Comparison of ENCODE assay signal across 8 mouse cellular contexts in the genomic region with DNA sequence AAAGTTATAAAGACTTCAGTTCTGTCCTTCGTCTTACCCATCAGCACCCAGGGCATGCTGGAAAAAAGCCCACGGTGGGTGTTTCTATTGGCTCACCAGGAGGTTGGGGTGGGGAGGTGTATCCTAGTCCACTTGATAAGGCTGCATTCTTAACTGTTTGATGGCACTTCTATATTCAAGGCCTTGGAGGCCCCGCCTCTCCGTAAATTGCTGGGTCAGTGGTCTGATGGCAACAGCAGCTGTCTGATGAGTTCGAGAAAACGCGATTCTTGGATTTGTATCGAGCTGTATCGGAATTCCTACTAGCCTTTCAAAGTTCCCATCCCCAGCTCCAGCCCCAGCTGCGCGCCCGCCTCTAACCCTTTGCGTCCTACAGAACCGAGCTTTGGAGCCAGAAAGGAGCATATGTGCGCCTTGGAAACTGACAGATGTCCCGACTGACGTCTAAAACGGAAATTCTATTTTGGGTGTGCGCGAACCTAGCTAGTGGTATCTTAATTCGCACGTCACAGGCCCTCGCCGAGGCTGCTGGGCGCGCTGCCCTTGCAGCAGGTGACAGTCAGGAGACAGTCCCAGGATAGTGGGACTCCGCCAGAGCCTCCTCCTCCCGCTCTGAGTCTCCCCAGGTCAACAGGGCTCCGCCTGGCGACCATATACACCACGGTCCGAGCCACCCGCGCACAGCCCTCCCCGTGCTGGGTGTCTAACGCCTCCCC. TPM values are rescaled to one million over a fixed set of nuclear protein-coding genes. Genes with fewer than 3 reads are reported as not detected.
DNase-seq lines count a peak whose midpoint lies in the region; ATAC-seq and TF ChIP-seq lines count a peak whose summit lies in the region.

No protein-coding gene starts in this region.

- no peaks in the 10 kb centered on the region for H3K27me3 ChIP-seq in thymus, adult 2 months (ENCODE audit: control insufficient read depth, insufficient read depth, low read length)
- no peaks in the 10 kb centered on the region for H3K27me3 ChIP-seq in embryonic facial prominence, embryonic 10.5 days (replicated peaks; ENCODE audit: low read depth, poor library complexity, severe bottlenecking)
- no peaks in the 10 kb centered on the region for H3K27me3 ChIP-seq in intestine, postnatal 0 days (replicated peaks; ENCODE audit: control insufficient read depth, insufficient read depth, low read length)
- no peaks in the 10 kb centered on the region for H3K27me3 ChIP-seq in stomach, embryonic 14.5 days (ENCODE audit: control insufficient read depth, insufficient read depth, low read length)

- TF ChIP-seq CTCF in thymus, adult 2 months (IDR thresholded peaks at IDR 0.05; ENCODE audit: borderline replicate concordance, control insufficient read depth, extremely low read depth, insufficient read depth, low read length, poor library complexity): no peak
- TF ChIP-seq CTCF in intestine, postnatal 0 days (IDR thresholded peaks at IDR 0.05; ENCODE audit: low read depth): peak; percentile 56

- peak; percentile 68 for DNase-seq in thymus, adult 2 months
- DNase-seq in thymus, postnatal 14 days: no peak
- DNase-seq in embryonic facial prominence, embryonic 10.5 days (ENCODE audit: low spot score): no peak
- DNase-seq in heart, adult 11 months: peak; percentile 97
- peak; percentile 81 to 88 for DNase-seq in left cerebral cortex, postnatal 36 days (ENCODE audit: low spot score in 2 of 2)

- TF ChIP-seq POLR2A in thymus, adult 2 months (IDR thresholded peaks at IDR 0.05; ENCODE audit: control insufficient read depth, extremely low read depth, insufficient read depth, low read length, poor library complexity): no peak

- 0 out of 2 replicates have a peak, but pooled peaks cover 4% of the 10 kb centered on the region for H3K9me3 ChIP-seq in embryonic facial prominence, embryonic 10.5 days
- no peaks in the 10 kb centered on the region for H3K9me3 ChIP-seq in intestine, postnatal 0 days (ENCODE audit: control insufficient read depth)
- no peaks in the 10 kb centered on the region for H3K9me3 ChIP-seq in stomach, embryonic 14.5 days (ENCODE audit: control insufficient read depth, low read depth, low read length)

- intact Hi-C loops in left cerebral cortex, postnatal 36 days (cut with DNase I): loop anchor here (2.0 kb wide), 1 partner anchor 48 kb away; the partner anchor contains the start of gene Gtse1

- no peaks in the 10 kb centered on the region for H3K36me3 ChIP-seq in thymus, adult 2 months (ENCODE audit: control insufficient read depth, insufficient read depth, low read length)
- H3K36me3 ChIP-seq in embryonic facial prominence, embryonic 10.5 days (replicated peaks): no peaks in the 10 kb centered on the region
- H3K36me3 ChIP-seq in intestine, postnatal 0 days (ENCODE audit: control insufficient read depth, insufficient read depth): peaks cover 7% of the 10 kb centered on the region; the same call in 1 of the 2 replicates
- no peaks in the 10 kb centered on the region for H3K36me3 ChIP-seq in stomach, embryonic 14.5 days (ENCODE audit: control insufficient read depth, insufficient read depth, low read length)

- ATAC-seq in intestine, postnatal 0 days: peak; percentile 78
- ATAC-seq in megakaryocyte-erythroid progenitor cell, adult 5-6 weeks (replicated peaks; ENCODE audit: low FRiP score, low TSS enrichment, poor library complexity, severe bottlenecking): peak; percentile 75
- ATAC-seq in stomach, embryonic 14.5 days (ENCODE audit: insufficient number of reproducible peaks, insufficient read depth, low FRiP score, low read depth): peak; percentile 86

- peak overlapping the region; percentile 67 for H3K4me3 ChIP-seq in thymus, adult 2 months (ENCODE audit: control insufficient read depth, insufficient read depth, low read length)
- H3K4me3 ChIP-seq in embryonic facial prominence, embryonic 10.5 days: peak overlapping the region; percentile 86
- peak overlapping the region; percentile 74 for H3K4me3 ChIP-seq in intestine, postnatal 0 days (ENCODE audit: low read depth, low read length)
- H3K4me3 ChIP-seq in stomach, embryonic 14.5 days (ENCODE audit: low read depth, low read length): peak overlapping the region; percentile 81

- H3K9ac ChIP-seq in intestine, postnatal 0 days (ENCODE audit: low read depth, low read length): peak overlapping the region; percentile 81
- peak overlapping the region; percentile 67 for H3K9ac ChIP-seq in stomach, embryonic 14.5 days (replicated peaks; ENCODE audit: low read depth, low read length)

- WGBS in thymus, adult 2 months: 5% methylated on average over 36 of the region's 36 CpGs
- 6% methylated on average over 36 of the region's 36 CpGs for WGBS in embryonic facial prominence, embryonic 10.5 days
- WGBS in intestine, postnatal 0 days: 2% methylated on average over 36 of the region's 36 CpGs
- 3% methylated on average over 36 of the region's 36 CpGs for WGBS in stomach, embryonic 14.5 days

- H3K4me1 ChIP-seq in thymus, adult 2 months (replicated peaks; ENCODE audit: control insufficient read depth, insufficient read depth, low read length): peaks cover 36% of the 10 kb centered on the region
- H3K4me1 ChIP-seq in embryonic facial prominence, embryonic 10.5 days: peaks cover 15% of the 10 kb centered on the region
- 0 out of 2 replicates have a peak, but pooled peaks cover 6% of the 10 kb centered on the region for H3K4me1 ChIP-seq in intestine, postnatal 0 days (replicated peaks; ENCODE audit: control insufficient read depth, insufficient read depth, low read length)
- peaks cover 8% of the 10 kb centered on the region; the same call in 1 of the 2 replicates for H3K4me1 ChIP-seq in stomach, embryonic 14.5 days (ENCODE audit: control insufficient read depth, insufficient read depth, low read length)

- peak overlapping the region; percentile 87 for H3K4me2 ChIP-seq in intestine, postnatal 0 days (replicated peaks; ENCODE audit: low read depth)
- peak overlapping the region; percentile 91 for H3K4me2 ChIP-seq in stomach, embryonic 14.5 days (replicated peaks; ENCODE audit: low read depth, low read length)

- peak overlapping the region; percentile 66 for H3K27ac ChIP-seq in thymus, adult 2 months (ENCODE audit: control insufficient read depth, insufficient read depth, low read length)
- peak overlapping the region; percentile 90 for H3K27ac ChIP-seq in embryonic facial prominence, embryonic 10.5 days (replicated peaks)
- H3K27ac ChIP-seq in intestine, postnatal 0 days (ENCODE audit: low read depth, low read length): peak overlapping the region; percentile 91
- H3K27ac ChIP-seq in stomach, embryonic 14.5 days (ENCODE audit: low read length): peak overlapping the region; percentile 85

RNA-seq across cellular contexts. Expression of gene Cdpf1, which starts 0.5 kb away (rescaled TPM):
- polyA plus RNA-seq in thymus, adult 2 months (2012; rRNA removed): 43.8 and 49.3 TPM in 2 replicates
- polyA plus RNA-seq in embryonic facial prominence, embryonic 10.5 days (2016; fragmentation: Nextera tagmentation; extraction: Ambion mirVana): 32.2 and 34.2 TPM in 2 replicates
- 48.6 and 49.9 TPM in 2 replicates for polyA plus RNA-seq in intestine, postnatal 0 days (2015; fragmentation: Nextera tagmentation; extraction: Ambion mirVana)
- total RNA-seq in left cerebral cortex, postnatal 36 days (2021): 10 to 100 TPM; 21.3 TPM
- total RNA-seq in megakaryocyte-erythroid progenitor cell, adult 5-6 weeks (2014; fragmentation: Nextera tagmentation): 36.1 and 43.8 TPM in 2 replicates
- total RNA-seq in megakaryocyte-erythroid progenitor cell, adult 5-6 weeks (2017): 13.9 and 29.1 TPM in 2 replicates
- 27.1 TPM in 2 replicates for polyA plus RNA-seq in stomach, embryonic 14.5 days (2014; fragmentation: Nextera tagmentation; extraction: Ambion mirVana)

RNA-seq across cellular contexts. Expression of gene Pkdrej, which starts 10.6 kb away (rescaled TPM):
- polyA plus RNA-seq in thymus, adult 2 months (2012; rRNA removed): 0.07 TPM in 1 of 2 replicates, not detected in the other
- polyA plus RNA-seq in embryonic facial prominence, embryonic 10.5 days (2016; fragmentation: Nextera tagmentation; extraction: Ambion mirVana): 0.04 TPM in 2 replicates
- 0.07 and 0.12 TPM in 2 replicates for polyA plus RNA-seq in intestine, postnatal 0 days (2015; fragmentation: Nextera tagmentation; extraction: Ambion mirVana)
- 1 to 10 TPM in 1 of 2 experiments, under 1 TPM in 1; 0.77 to 1.2 TPM for total RNA-seq in left cerebral cortex, postnatal 36 days (2021)
- total RNA-seq in megakaryocyte-erythroid progenitor cell, adult 5-6 weeks (2014; fragmentation: Nextera tagmentation): 0.04 and 0.35 TPM in 2 replicates
- 0.33 TPM in 1 of 2 replicates, not detected in the other for total RNA-seq in megakaryocyte-erythroid progenitor cell, adult 5-6 weeks (2017)
- 0.20 and 0.24 TPM in 2 replicates for polyA plus RNA-seq in stomach, embryonic 14.5 days (2014; fragmentation: Nextera tagmentation; extraction: Ambion mirVana)

RNA-seq across cellular contexts. Expression of gene Ttc38, which starts 21.1 kb away (rescaled TPM):
- 8.5 and 10.1 TPM in 2 replicates for polyA plus RNA-seq in thymus, adult 2 months (2012; rRNA removed)
- polyA plus RNA-seq in embryonic facial prominence, embryonic 10.5 days (2016; fragmentation: Nextera tagmentation; extraction: Ambion mirVana): 2.2 and 3.1 TPM in 2 replicates
- 8.6 and 10.4 TPM in 2 replicates for polyA plus RNA-seq in intestine, postnatal 0 days (2015; fragmentation: Nextera tagmentation; extraction: Ambion mirVana)
- 1 to 10 TPM; 5.1 to 6.9 TPM for total RNA-seq in left cerebral cortex, postnatal 36 days (2021)
- 3.3 and 5.3 TPM in 2 replicates for total RNA-seq in megakaryocyte-erythroid progenitor cell, adult 5-6 weeks (2014; fragmentation: Nextera tagmentation)
- 2.2 and 2.5 TPM in 2 replicates for total RNA-seq in megakaryocyte-erythroid progenitor cell, adult 5-6 weeks (2017)
- 6.7 and 8.0 TPM in 2 replicates for polyA plus RNA-seq in stomach, embryonic 14.5 days (2014; fragmentation: Nextera tagmentation; extraction: Ambion mirVana)

RNA-seq across cellular contexts. Expression of gene Gtse1, which starts 48.6 kb away (rescaled TPM):
- 39.6 and 52.5 TPM in 2 replicates for polyA plus RNA-seq in thymus, adult 2 months (2012; rRNA removed)
- polyA plus RNA-seq in embryonic facial prominence, embryonic 10.5 days (2016; fragmentation: Nextera tagmentation; extraction: Ambion mirVana): 53.2 and 54.3 TPM in 2 replicates
- polyA plus RNA-seq in intestine, postnatal 0 days (2015; fragmentation: Nextera tagmentation; extraction: Ambion mirVana): 4.2 and 4.6 TPM in 2 replicates
- total RNA-seq in left cerebral cortex, postnatal 36 days (2021): under 1 TPM; 0.54 to 0.91 TPM
- 20.8 and 23.9 TPM in 2 replicates for total RNA-seq in megakaryocyte-erythroid progenitor cell, adult 5-6 weeks (2014; fragmentation: Nextera tagmentation)
- 10.9 and 23.2 TPM in 2 replicates for total RNA-seq in megakaryocyte-erythroid progenitor cell, adult 5-6 weeks (2017)
- 24.6 and 24.9 TPM in 2 replicates for polyA plus RNA-seq in stomach, embryonic 14.5 days (2014; fragmentation: Nextera tagmentation; extraction: Ambion mirVana)

Comparison
In these comparisons a context has a peak if more than half of its experiments do, and no peak if none do; other contexts are left out.
1. DNase-seq: peak in thymus, adult 2 months (single experiment), heart, adult 11 months (single experiment) and left cerebral cortex, postnatal 36 days (2 of 2); none in thymus, postnatal 14 days (single experiment) and embryonic facial prominence, embryonic 10.5 days (single experiment).
2. Peak in every context shown above with its lines, with median percentiles within 50 percentile points of each other: H3K27ac ChIP-seq, H3K4me3 ChIP-seq and ATAC-seq.